ENCODE assay signal across 9 mouse cellular contexts in the genomic region with DNA sequence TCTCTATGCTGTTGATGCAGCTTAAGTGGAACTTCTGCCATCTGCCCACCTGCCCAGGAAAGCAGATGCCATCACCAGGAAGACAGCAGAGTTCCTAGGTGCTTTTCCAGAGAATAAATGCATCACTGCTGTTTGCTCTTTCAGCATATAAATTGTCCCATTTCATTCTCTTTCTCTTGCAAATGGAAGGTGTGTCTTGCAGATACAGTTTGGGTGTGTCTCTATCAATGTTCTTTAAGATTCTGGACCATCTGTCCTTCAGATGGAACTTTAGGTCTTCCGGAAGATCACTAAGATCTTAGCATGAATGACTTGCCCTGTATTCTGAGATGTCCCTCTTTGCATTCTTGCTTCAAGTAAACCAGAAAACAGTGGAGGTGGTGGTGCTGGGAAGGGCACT. TPM values are rescaled to one million over a fixed set of nuclear protein-coding genes. Genes with fewer than 3 reads are reported as not detected.
A peak's percentile ranks its signal among the peaks of the same experiment; 100 is the strongest.
DNase-seq lines count a peak whose midpoint lies in the region; ATAC-seq and TF ChIP-seq lines count a peak whose summit lies in the region.
"Had no signal": no experiment of that assay in that cellular context is flagged by ENCODE, and none has a peak within 500 bp of the region (broad histone marks: within the 10 kb centered on the region; RNA-seq: fewer than 3 reads in every experiment).

No protein-coding gene starts in this region.

- no peak overlapping the region for H3K9ac ChIP-seq in lung, embryonic 14.5 days
- H3K9ac ChIP-seq in forebrain, embryonic 13.5 days: no peak overlapping the region
- H3K9ac ChIP-seq in limb, embryonic 14.5 days (ENCODE audit: low read depth, low read length, severe bottlenecking): no peak overlapping the region
- no peak overlapping the region for H3K9ac ChIP-seq in stomach, embryonic 14.5 days (replicated peaks; ENCODE audit: low read depth, low read length)

- DNase-seq in lung, embryonic 14.5 days: no peak
- DNase-seq in lung, postnatal 25 days (ENCODE audit: low spot score): no peak
- no peak for DNase-seq in limb, embryonic 14.5 days (ENCODE audit: low spot score)
- DNase-seq in ovary, postnatal 36 days (ENCODE audit: low spot score): no peak
- no peak for DNase-seq in spleen, adult 18-20 months
- no peak for DNase-seq in left cerebral cortex, adult 9 months (ENCODE audit: low spot score in 2 of 2)

- no peak overlapping the region for H3K27ac ChIP-seq in lung, embryonic 14.5 days (ENCODE audit: low read depth)
- H3K27ac ChIP-seq in forebrain, embryonic 13.5 days: no peak overlapping the region
- H3K27ac ChIP-seq in limb, embryonic 14.5 days (replicated peaks; ENCODE audit: low read depth, low read length): no peak overlapping the region
- no peak overlapping the region for H3K27ac ChIP-seq in stomach, embryonic 14.5 days (ENCODE audit: low read length)
- H3K27ac ChIP-seq: macrophage had no signal

- no peak for TF ChIP-seq POLR2A in limb, embryonic 14.5 days (IDR thresholded peaks at IDR 0.05; ENCODE audit: borderline replicate concordance, extremely low read depth, insufficient read depth, insufficient read length)

- peak overlapping the region; percentile 82 for H3K4me2 ChIP-seq in lung, embryonic 14.5 days
- peak overlapping the region; percentile 78 for H3K4me2 ChIP-seq in forebrain, embryonic 13.5 days
- H3K4me2 ChIP-seq in limb, embryonic 14.5 days (replicated peaks; ENCODE audit: low read depth, low read length, severe bottlenecking): peak overlapping the region; percentile 84
- H3K4me2 ChIP-seq in stomach, embryonic 14.5 days (replicated peaks; ENCODE audit: low read depth, low read length): peak overlapping the region; percentile 61

- peak overlapping the region; percentile 74 for H3K4me3 ChIP-seq in lung, embryonic 14.5 days (ENCODE audit: low read depth, low read length)
- 0 out of 2 replicates have a peak overlapping the region, but pooled peaks have one; percentile 76 for H3K4me3 ChIP-seq in forebrain, embryonic 13.5 days
- peak overlapping the region; percentile 73 for H3K4me3 ChIP-seq in limb, embryonic 14.5 days (replicated peaks; ENCODE audit: low read length)
- H3K4me3 ChIP-seq in stomach, embryonic 14.5 days (ENCODE audit: low read depth, low read length): peak overlapping the region; percentile 60; the same call in 1 of the 2 replicates

- ATAC-seq in lung, embryonic 14.5 days (ENCODE audit: insufficient read depth): no peak
- no peak for ATAC-seq in forebrain, embryonic 13.5 days
- ATAC-seq in limb, embryonic 14.5 days (ENCODE audit: low FRiP score, low read depth): no peak
- no peak for ATAC-seq in stomach, embryonic 14.5 days (ENCODE audit: insufficient number of reproducible peaks, insufficient read depth, low FRiP score, low read depth)

- no peaks in the 10 kb centered on the region for H3K27me3 ChIP-seq in lung, embryonic 14.5 days (ENCODE audit: insufficient read depth, low read length)
- H3K27me3 ChIP-seq in forebrain, embryonic 13.5 days: no peaks in the 10 kb centered on the region
- H3K27me3 ChIP-seq in limb, embryonic 14.5 days (ENCODE audit: control insufficient read depth, insufficient read depth, low read length): no peaks in the 10 kb centered on the region
- no peaks in the 10 kb centered on the region for H3K27me3 ChIP-seq in stomach, embryonic 14.5 days (ENCODE audit: control insufficient read depth, insufficient read depth, low read length)

- WGBS in lung, embryonic 14.5 days: 52% methylated on average over 1 of the region's 1 CpGs
- WGBS in forebrain, embryonic 13.5 days: 54% methylated on average over 1 of the region's 1 CpGs
- 56% methylated on average over 1 of the region's 1 CpGs for WGBS in limb, embryonic 14.5 days
- 68% methylated on average over 1 of the region's 1 CpGs for WGBS in stomach, embryonic 14.5 days

- H3K36me3 ChIP-seq in lung, embryonic 14.5 days (ENCODE audit: insufficient read depth): no peaks in the 10 kb centered on the region
- H3K36me3 ChIP-seq in forebrain, embryonic 13.5 days (ENCODE audit: poor library complexity, severe bottlenecking): no peaks in the 10 kb centered on the region
- H3K36me3 ChIP-seq in limb, embryonic 14.5 days (ENCODE audit: control insufficient read depth, insufficient read depth, low read length): no peaks in the 10 kb centered on the region
- H3K36me3 ChIP-seq in stomach, embryonic 14.5 days (ENCODE audit: control insufficient read depth, insufficient read depth, low read length): no peaks in the 10 kb centered on the region

- TF ChIP-seq CTCF in lung, embryonic 14.5 days (IDR thresholded peaks at IDR 0.05; ENCODE audit: low read depth): no peak

- no peaks in the 10 kb centered on the region for H3K9me3 ChIP-seq in lung, embryonic 14.5 days (ENCODE audit: low read depth, low read length)
- H3K9me3 ChIP-seq in forebrain, embryonic 13.5 days (replicated peaks): no peaks in the 10 kb centered on the region
- H3K9me3 ChIP-seq in limb, embryonic 14.5 days (ENCODE audit: control insufficient read depth, low read length): no peaks in the 10 kb centered on the region
- no peaks in the 10 kb centered on the region for H3K9me3 ChIP-seq in stomach, embryonic 14.5 days (ENCODE audit: control insufficient read depth, low read depth, low read length)

- H3K4me1 ChIP-seq in lung, embryonic 14.5 days (ENCODE audit: insufficient read depth): no peaks in the 10 kb centered on the region
- H3K4me1 ChIP-seq in forebrain, embryonic 13.5 days: peaks cover 13% of the 10 kb centered on the region; the same call in 1 of the 2 replicates
- peaks cover 6% of the 10 kb centered on the region; the same call in 1 of the 2 replicates for H3K4me1 ChIP-seq in limb, embryonic 14.5 days (ENCODE audit: control insufficient read depth, insufficient read depth, low read length)
- H3K4me1 ChIP-seq in stomach, embryonic 14.5 days (ENCODE audit: control insufficient read depth, insufficient read depth, low read length): no peaks in the 10 kb centered on the region

RNA-seq across cellular contexts. Expression of a gene that starts 1.1 kb away (rescaled TPM):
- polyA plus RNA-seq in lung, embryonic 14.5 days (2014; fragmentation: Nextera tagmentation; extraction: Ambion mirVana): 14.5 and 14.8 TPM in 2 replicates
- polyA plus RNA-seq in forebrain, embryonic 13.5 days (2015; fragmentation: Nextera tagmentation; extraction: Ambion mirVana): 2.8 and 3.3 TPM in 2 replicates
- 9.6 and 10.6 TPM in 2 replicates for polyA plus RNA-seq in limb, embryonic 14.5 days (2012; rRNA removed)
- 12.5 and 13.1 TPM in 2 replicates for polyA plus RNA-seq in limb, embryonic 14.5 days (2014; fragmentation: Nextera tagmentation; extraction: Ambion mirVana)
- polyA plus RNA-seq in stomach, embryonic 14.5 days (2014; fragmentation: Nextera tagmentation; extraction: Ambion mirVana): 5.4 and 5.9 TPM in 2 replicates
- polyA plus RNA-seq: macrophage had no signal
